Mouse (Mus musculus) liver, adult 2 months (tissue): ENCODE measurements around the gene Pla2g6.

Experiments
- CTCF ChIP-seq: fragments of 200-500 bp; IDR thresholded peaks from 2 replicates; pipeline ENCODE4 v1.5.1; 2011; ENCODE audit warnings: low read depth, low read length, control low read depth
- POLR2A ChIP-seq: fragments of 200-500 bp; IDR thresholded peaks from 2 replicates; pipeline ENCODE4 v1.6.1; 2011; ENCODE audit warnings: low read length, control low read depth; ENCODE audit not compliant: insufficient read depth; ENCODE audit errors: extremely low read depth

DNA sequence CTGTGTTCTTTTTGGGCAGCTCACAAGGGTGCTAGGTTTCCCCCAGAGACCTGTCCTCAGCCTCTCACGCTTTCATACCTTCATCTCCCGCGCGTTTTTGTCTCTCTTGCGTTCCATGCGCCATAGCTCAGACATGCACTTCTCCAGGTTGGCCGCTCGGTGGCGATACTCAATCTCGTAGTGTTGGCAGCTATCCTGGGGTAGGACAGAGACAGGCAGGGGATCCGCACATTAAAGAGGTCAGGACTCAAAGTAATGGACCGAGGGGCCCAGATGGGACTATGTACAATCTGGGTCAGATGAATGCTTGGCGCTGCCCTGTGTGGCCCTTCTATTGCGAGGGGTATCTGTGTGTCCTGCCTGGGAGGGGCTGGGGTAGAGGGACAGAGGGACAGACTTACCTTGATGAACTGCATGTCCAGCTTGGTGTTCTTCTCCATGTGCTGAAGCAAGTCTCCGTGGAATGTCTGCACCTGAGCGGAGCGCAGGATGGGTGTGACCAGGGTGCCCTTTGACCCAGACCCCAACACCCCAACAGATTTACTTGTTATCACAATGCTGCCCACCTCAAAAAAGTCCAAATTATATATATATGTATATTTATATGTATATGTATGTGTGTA is 57.0 kb downstream of the Pla2g6 start:
- TF ChIP-seq CTCF: peak; percentile 68
- no peak for TF ChIP-seq POLR2A
